Mouse (Mus musculus): ENCODE measurements around the gene Ip6k2.

Ip6k2 gene

GRCm38 (mm10) chr9:108824144-108824685 is 40.6 kb downstream of the Ip6k2 start:
- no peak for DNase-seq

- DNase-seq: peak; percentile 87
These were observed 41.3 kb downstream of the Ip6k2 start for GRCm38 (mm10) chr9:108824755-108825413.

GRCm38 (mm10) chr9:108825820-108826699 is 42.5 kb downstream of the Ip6k2 start, which contains the start of gene Celsr3:
TSS of gene Celsr3 (plus strand) at chr9:108826320.
- DNase-seq: peak; percentile 91

GRCm38 (mm10) chr9:108826700-108827340 is 43.2 kb downstream of the Ip6k2 start:
- peak; percentile 65 for DNase-seq

- DNase-seq: no peak
These were observed 43.9 kb downstream of the Ip6k2 start for GRCm38 (mm10) chr9:108827454-108827853.

- DNase-seq: no peak
These were observed 44.3 kb downstream of the Ip6k2 start for GRCm38 (mm10) chr9:108827906-108828305.

- DNase-seq: no peak
These were observed 48.0 kb downstream of the Ip6k2 start for GRCm38 (mm10) chr9:108831637-108832036.

- peak; percentile 69 for DNase-seq
These were observed 49.0 kb downstream of the Ip6k2 start for GRCm38 (mm10) chr9:108832390-108833108.

GRCm38 (mm10) chr9:108842989-108843388 is 59.4 kb downstream of the Ip6k2 start:
- DNase-seq: peak; percentile 51

GRCm38 (mm10) chr9:108845390-108845789 is 61.8 kb downstream of the Ip6k2 start:
- no peak for DNase-seq

GRCm38 (mm10) chr9:108847374-108847773 is 63.8 kb downstream of the Ip6k2 start:
- no peak for DNase-seq

GRCm38 (mm10) chr9:108848419-108848818 is 64.8 kb downstream of the Ip6k2 start:
- no peak for DNase-seq

GRCm38 (mm10) chr9:108852976-108853375 is 69.4 kb downstream of the Ip6k2 start, which contains the start of gene Slc26a6:
TSS of gene Slc26a6 (plus strand) at chr9:108853283.
- no peak for DNase-seq

GRCm38 (mm10) chr9:108853635-108854240 is 70.1 kb downstream of the Ip6k2 start:
- DNase-seq: peak; percentile 82

- DNase-seq: peak; percentile 82
These were observed 70.7 kb downstream of the Ip6k2 start for GRCm38 (mm10) chr9:108854241-108854696.

GRCm38 (mm10) chr9:108855335-108855734 is 71.7 kb downstream of the Ip6k2 start:
- no peak for DNase-seq

Measured in right cerebral cortex, postnatal 4 days (tissue).